Mouse (Mus musculus) embryonic stem cell, embryonic (primary cell): ENCODE measurements around the gene Polr1d.

ENCODE experiments used
- CTCF ChIA-PET, 4 experiments: fragments of 300-600 bp in 2 of 4; fragments of 350-600 bp in 2 of 4; sonication (Branson Sonifier 250); formaldehyde crosslinking; loops; one replicate each; lab custom pipeline; 2022; ENCODE audit warnings: inconsistent platforms in 2 of 4; lab: Charles Lee
- POLR2A ChIA-PET, 4 experiments: fragments of 300-600 bp in 2 of 4; fragments of 350-600 bp in 2 of 4; sonication (Branson Sonifier 250); formaldehyde crosslinking; loops; one replicate each; lab custom pipeline; 2022; ENCODE audit warnings: antibody characterized with exemption in 4 of 4, inconsistent platforms in 1 of 4; lab: Charles Lee

The Polr1d gene

GRCm38 (mm10) chr5:147098667-147099066 lies 21.8 kb downstream of the Polr1d start:
- ChIA-PET CTCF (no interaction called here), POLR2A (interaction anchor here in 2 of 4 experiments (0.7 to 3.2 kb wide), 6 partner anchors 8 to 1954 kb away, joined by 3 to 11 read pairs (median 4); partner anchors contain the start of genes Lnx2 (in 2 of the 2) and Polr1d (in 2 of the 2))

DNA sequence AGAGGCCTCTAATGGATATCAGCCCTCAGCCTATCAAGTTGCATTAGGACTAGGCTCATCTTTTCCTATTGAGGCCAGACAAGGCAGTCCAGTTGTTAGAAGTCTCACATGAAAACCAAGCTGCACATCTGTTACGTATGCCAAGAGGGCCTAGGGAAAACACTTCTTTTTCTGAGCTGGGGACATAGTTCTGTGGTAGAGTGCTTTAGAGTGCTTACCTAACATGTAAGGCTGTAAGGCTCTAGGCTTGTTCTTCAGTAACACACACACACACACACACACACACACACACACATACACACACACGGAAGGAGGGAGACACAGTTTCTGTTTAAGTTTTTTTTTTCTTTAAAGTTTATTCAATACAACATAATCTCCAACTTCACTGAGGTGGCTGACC lies 23.3 kb downstream of the Polr1d start:
- CTCF ChIA-PET: interaction anchor here in 1 of 4 experiments (0.6 kb wide), 1 partner anchor 187 kb away, joined by 4 read pairs; no protein-coding TSS in a partner anchor
- POLR2A ChIA-PET: interaction anchor here in 2 of 4 experiments (0.6 to 1.4 kb wide), 2 partner anchors 14 to 23 kb away, joined by 3 read pairs; partner anchors contain the start of gene Polr1d (in 1 of the 2)

DNA sequence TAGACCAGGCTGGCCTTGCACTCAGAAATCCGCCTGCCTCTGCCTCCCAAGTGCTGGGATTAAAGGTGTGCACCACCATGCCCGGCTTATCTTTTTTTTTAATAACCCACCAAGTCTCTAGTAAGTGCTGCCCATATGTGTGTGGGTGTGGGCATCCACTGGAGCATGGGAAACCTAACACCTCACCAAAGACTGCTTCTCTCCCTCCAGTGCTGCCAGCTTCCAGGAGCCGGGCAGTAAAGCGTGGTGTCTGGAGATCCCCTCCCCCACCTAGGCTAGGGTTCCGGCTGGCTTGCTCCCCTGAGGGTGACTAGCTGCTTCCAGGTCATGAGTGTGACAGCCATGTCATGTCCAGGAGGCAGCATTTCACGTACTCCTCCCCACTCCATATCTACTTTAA lies 25.4 kb downstream of the Polr1d start:
- ChIA-PET CTCF (no interaction called here), POLR2A (interaction anchor here in 2 of 4 experiments (0.7 to 1.2 kb wide), 2 partner anchors 11 to 1850 kb away, joined by 3 read pairs; no protein-coding TSS in a partner anchor)

DNA sequence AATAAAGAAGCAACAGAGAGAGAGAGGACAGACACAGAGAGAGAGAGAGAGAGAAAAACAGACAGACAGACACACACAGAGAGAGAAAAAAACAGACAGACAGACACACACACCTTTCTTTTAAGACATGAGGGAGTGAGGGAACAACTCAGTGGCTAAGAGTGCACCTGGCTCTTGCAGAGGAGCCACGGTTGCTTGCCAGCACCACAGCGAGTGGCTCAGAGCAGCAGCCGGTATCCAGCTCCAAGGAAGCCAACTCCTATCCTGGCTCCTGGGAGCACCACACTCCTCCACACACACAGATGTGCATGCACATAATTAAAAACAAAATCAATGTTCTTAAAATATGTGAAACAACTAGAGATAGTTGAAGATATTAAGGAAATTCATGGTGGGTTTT lies 30.4 kb downstream of the Polr1d start:
- POLR2A ChIA-PET: interaction anchor here in 2 of 4 experiments (0.6 to 1.4 kb wide), 4 partner anchors 17 to 138 kb away, joined by 3 to 4 read pairs (median 4); no protein-coding TSS in a partner anchor
- CTCF ChIA-PET: no interaction called here

- CTCF ChIA-PET: interaction anchor here in 3 of 4 experiments (0.5 to 1.5 kb wide), 7 partner anchors 8 to 918 kb away, joined by 3 to 5 read pairs (median 3); no protein-coding TSS in a partner anchor
- POLR2A ChIA-PET: interaction anchor here in 3 of 4 experiments (0.7 to 2.5 kb wide), 3 partner anchors 11 to 194 kb away, joined by 3 to 6 read pairs (median 5); no protein-coding TSS in a partner anchor
Observed at GRCm38 (mm10) chr5:147108861-147109591, 32.2 kb downstream of the Polr1d start.

- POLR2A ChIA-PET: interaction anchor here in 1 of 4 experiments (0.7 kb wide), 1 partner anchor 154 kb away, joined by 7 read pairs; no protein-coding TSS in a partner anchor
Observed at GRCm38 (mm10) chr5:147114738-147115137, 37.9 kb downstream of the Polr1d start.

GRCm38 (mm10) chr5:147115631-147116030 lies 38.8 kb downstream of the Polr1d start:
- ChIA-PET POLR2A (no interaction called here), CTCF (interaction anchor here in 3 of 4 experiments (0.6 to 1.5 kb wide), 9 partner anchors 111 to 767 kb away, joined by 3 to 7 read pairs (median 3); no protein-coding TSS in a partner anchor)

More at GRCm38 (mm10) chr5:147114738-147115137, 37.9 kb downstream of the Polr1d start:
- CTCF ChIA-PET: interaction anchor here (0.6 to 1.6 kb wide), 15 partner anchors 13 to 773 kb away, joined by 3 to 7 read pairs (median 3); no protein-coding TSS in a partner anchor

GRCm38 (mm10) chr5:147117027-147117426 lies 40.2 kb downstream of the Polr1d start:
- CTCF ChIA-PET: interaction anchor here in 3 of 4 experiments (0.6 to 1.3 kb wide), 6 partner anchors 8 to 846 kb away, joined by 3 to 10 read pairs (median 4); no protein-coding TSS in a partner anchor
- POLR2A ChIA-PET: no interaction called here

DNA sequence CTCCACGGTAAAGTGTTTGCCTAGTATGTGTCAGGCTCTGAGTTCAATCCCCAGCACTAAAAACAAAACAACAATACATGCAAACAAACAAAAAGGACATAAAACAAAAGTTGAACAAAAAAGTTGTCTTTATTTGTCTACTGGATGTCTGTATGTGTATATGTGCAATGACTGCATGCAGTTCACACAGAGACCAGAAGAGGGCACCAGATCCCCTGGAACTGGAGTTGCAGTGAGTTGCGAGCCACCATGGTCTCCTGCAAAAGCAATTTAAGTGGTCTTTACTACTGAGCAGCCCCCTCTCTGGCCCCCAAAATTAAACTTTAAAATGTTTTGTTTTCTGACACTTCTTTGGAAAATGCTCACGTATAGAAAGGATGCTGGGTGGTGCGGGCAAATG lies 44.3 kb downstream of the Polr1d start:
- ChIA-PET CTCF (interaction anchor here in 3 of 4 experiments (0.8 to 2.7 kb wide), 9 partner anchors 15 to 199 kb away, joined by 3 to 11 read pairs (median 5); no protein-coding TSS in a partner anchor), POLR2A (no interaction called here)

DNA sequence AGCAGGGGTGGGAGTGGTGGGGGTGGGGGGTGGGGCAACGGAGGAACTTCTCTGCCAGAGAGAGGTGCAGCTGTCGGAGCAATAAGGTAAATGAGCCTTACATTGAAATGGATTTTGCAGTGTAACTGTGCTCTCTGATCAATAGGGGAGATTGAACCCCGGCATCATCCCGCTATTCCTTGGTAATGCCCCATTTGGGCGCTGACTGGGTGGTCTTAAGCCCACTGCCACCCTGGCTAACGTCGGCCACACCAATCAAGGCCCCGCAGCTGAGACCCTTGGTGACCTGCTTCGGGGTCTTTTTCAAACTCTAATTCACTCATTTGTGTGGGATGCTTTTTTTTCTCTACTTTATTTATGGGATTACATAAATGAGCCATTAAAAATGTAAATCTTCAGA lies 47.9 kb downstream of the Polr1d start:
- POLR2A ChIA-PET: interaction anchor here in 1 of 4 experiments (0.5 kb wide), 1 partner anchor 1360 kb away, joined by 3 read pairs; no protein-coding TSS in a partner anchor

GRCm38 (mm10) chr5:147125542-147126185 lies 48.8 kb downstream of the Polr1d start:
- POLR2A ChIA-PET: interaction anchor here in 1 of 4 experiments (1.0 kb wide), 1 partner anchor 11 kb away, joined by 3 read pairs; no protein-coding TSS in a partner anchor
- CTCF ChIA-PET: interaction anchor here in 2 of 4 experiments (0.6 to 0.7 kb wide), 3 partner anchors 62 to 832 kb away, joined by 3 read pairs; no protein-coding TSS in a partner anchor

More for the DNA sequence above, 47.9 kb downstream of the Polr1d start:
- CTCF ChIA-PET: interaction anchor here in 3 of 4 experiments (0.6 to 1.5 kb wide), 3 partner anchors 11 to 219 kb away, joined by 3 to 4 read pairs (median 3); no protein-coding TSS in a partner anchor

DNA sequence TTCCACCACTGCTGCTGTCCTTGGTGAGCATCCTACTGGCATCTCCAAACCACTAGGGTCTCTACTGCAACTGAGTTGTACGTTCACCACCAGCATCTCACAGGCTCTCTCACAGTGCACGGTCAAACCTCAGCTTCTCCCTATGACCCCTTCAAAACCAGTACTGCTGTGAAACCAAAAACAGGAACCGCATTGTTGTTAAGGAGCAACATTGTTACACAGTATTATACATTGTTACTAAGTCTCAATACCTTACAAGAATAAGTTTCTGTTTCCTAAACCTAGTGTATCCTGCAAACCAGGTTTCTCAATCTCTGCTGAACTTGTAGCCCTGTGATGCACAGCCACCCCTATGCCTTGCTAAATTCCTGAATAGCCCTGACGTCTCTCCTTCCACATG lies 51.0 kb downstream of the Polr1d start:
- CTCF ChIA-PET: no interaction called here
- POLR2A ChIA-PET: interaction anchor here in 1 of 4 experiments (1.2 kb wide), 1 partner anchor 42 kb away, joined by 5 read pairs; no protein-coding TSS in a partner anchor

- ChIA-PET CTCF (interaction anchor here in 2 of 4 experiments (0.7 to 1.1 kb wide), 4 partner anchors 98 to 644 kb away, joined by 3 to 7 read pairs (median 4); no protein-coding TSS in a partner anchor), POLR2A (interaction anchor here in 3 of 4 experiments (0.6 to 0.8 kb wide), 5 partner anchors 10 to 342 kb away, joined by 3 to 4 read pairs (median 3); no protein-coding TSS in a partner anchor)
Observed at GRCm38 (mm10) chr5:147129484-147129883, 52.6 kb downstream of the Polr1d start.

DNA sequence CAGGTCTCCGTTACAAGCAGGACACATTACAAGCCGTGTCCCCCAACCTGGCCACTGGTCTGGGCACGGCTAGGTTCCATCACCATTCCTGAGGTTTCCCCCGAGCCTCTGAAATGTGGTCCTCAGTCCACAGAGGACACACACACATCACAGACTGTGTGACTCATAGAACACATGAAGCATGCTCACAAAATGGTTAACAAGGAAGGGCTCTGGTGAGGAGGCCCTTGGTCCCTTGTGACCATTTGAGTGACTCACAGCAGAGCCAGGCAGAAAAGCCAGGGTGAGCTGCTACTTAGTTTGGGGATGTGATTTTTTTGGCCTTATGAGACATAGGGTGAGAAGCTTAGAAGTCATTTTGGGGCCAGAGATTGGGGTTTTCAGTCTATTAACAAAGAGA lies 55.1 kb downstream of the Polr1d start:
- POLR2A ChIA-PET: no interaction called here
- CTCF ChIA-PET: interaction anchor here in 1 of 4 experiments (0.5 kb wide), 1 partner anchor 1103 kb away, joined by 4 read pairs; no protein-coding TSS in a partner anchor

DNA sequence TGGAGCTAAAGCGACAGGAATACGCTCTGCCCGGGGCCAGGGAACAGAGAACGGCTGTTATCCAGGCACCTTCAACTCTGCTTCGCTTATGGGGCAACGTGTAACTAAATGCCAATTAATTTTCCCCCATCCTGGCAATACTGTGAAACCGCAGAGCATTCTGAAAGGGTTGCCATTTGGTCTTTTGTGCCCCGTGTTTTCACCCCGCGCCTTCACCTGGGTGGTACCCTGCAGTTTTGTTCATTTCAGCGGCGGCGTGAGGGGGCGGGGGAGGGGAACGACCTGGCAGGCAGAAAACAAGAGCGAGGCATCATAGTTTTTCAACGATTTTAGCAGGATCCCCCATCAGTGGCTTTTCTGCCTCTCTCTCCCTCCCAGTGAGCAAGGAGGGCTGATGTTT lies 56.8 kb downstream of the Polr1d start:
- ChIA-PET POLR2A (interaction anchor here in 1 of 4 experiments (1.0 kb wide), 1 partner anchor 19 kb away, joined by 3 read pairs; no protein-coding TSS in a partner anchor), CTCF (interaction anchor here in 2 of 4 experiments (0.6 to 1.2 kb wide), 5 partner anchors 76 to 269 kb away, joined by 3 to 4 read pairs (median 4); no protein-coding TSS in a partner anchor)

- ChIA-PET POLR2A (interaction anchor here in 1 of 4 experiments (1.0 kb wide), 1 partner anchor 18 kb away, joined by 3 read pairs; no protein-coding TSS in a partner anchor), CTCF (interaction anchor here in 3 of 4 experiments (0.5 to 1.2 kb wide), 6 partner anchors 20 to 319 kb away, joined by 3 to 15 read pairs (median 4); no protein-coding TSS in a partner anchor)
Observed at GRCm38 (mm10) chr5:147134341-147135088, 57.7 kb downstream of the Polr1d start.

DNA sequence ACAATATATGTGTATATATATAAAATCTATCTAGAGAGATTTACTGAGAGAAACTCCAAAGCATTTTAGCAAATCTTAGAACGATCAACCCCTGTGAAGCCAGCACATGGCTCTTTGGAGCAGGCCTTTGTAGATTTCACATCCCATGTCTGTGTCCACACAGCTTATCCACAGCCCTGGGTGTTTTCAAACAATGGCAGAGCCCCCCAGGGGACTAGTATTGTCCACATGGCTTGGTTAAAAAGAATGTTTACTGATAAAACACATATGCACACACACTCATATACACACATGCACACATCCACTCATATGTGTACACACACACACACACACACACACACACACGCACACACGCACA lies 58.2 kb downstream of the Polr1d start:
- ChIA-PET CTCF (interaction anchor here in 3 of 4 experiments (0.6 to 1.5 kb wide), 5 partner anchors 12 to 1945 kb away, joined by 3 to 4 read pairs (median 3); no protein-coding TSS in a partner anchor), POLR2A (no interaction called here)
